Mouse (Mus musculus): Measurements from ENCODE around the gene Rasgrf2. TPM values are rescaled to one million over a fixed set of nuclear protein-coding genes. Genes with fewer than 3 reads are reported as not detected.

Rasgrf2 gene
- polyA plus RNA-seq, 1 experiment, result 5.0 TPM

- WGBS, result 92% methylated on average over 1 of the region's 1 CpGs
- DNase-seq (ENCODE audit: low read depth, low spot score), result no peak
Measured at GRCm38 (mm10) chr13:91974154-91974553, 157.3 kb downstream of the Rasgrf2 start.

- WGBS, result 91% methylated on average over 3 of the region's 3 CpGs
Measured at GRCm38 (mm10) chr13:91971246-91971645, 160.2 kb downstream of the Rasgrf2 start.

GRCm38 (mm10) chr13:91956474-91956873 lies 175.0 kb downstream of the Rasgrf2 start:
- no peak for DNase-seq (ENCODE audit: low read depth, low spot score)

More at GRCm38 (mm10) chr13:91971246-91971645, 160.2 kb downstream of the Rasgrf2 start:
- no peak for DNase-seq (ENCODE audit: low read depth, low spot score)

GRCm38 (mm10) chr13:91955646-91956045 lies 175.8 kb downstream of the Rasgrf2 start:
- no peak for DNase-seq (ENCODE audit: low read depth, low spot score)
- WGBS, result 71% methylated on average over 2 of the region's 2 CpGs

- 13% methylated on average over 1 of the region's 1 CpGs for WGBS
- no peak for DNase-seq (ENCODE audit: low read depth, low spot score)
Measured at GRCm38 (mm10) chr13:91955175-91955574, 176.3 kb downstream of the Rasgrf2 start.

- no peak for DNase-seq (ENCODE audit: low read depth, low spot score)
- 82% methylated on average over 9 of the region's 9 CpGs for WGBS
Measured at GRCm38 (mm10) chr13:91940113-91940512, 191.3 kb downstream of the Rasgrf2 start.

- DNase-seq (ENCODE audit: low read depth, low spot score), result no peak
- WGBS, result 66% methylated on average over 1 of the region's 1 CpGs
Measured at GRCm38 (mm10) chr13:91938826-91939225, 192.6 kb downstream of the Rasgrf2 start.

GRCm38 (mm10) chr13:91937232-91937631 lies 194.2 kb downstream of the Rasgrf2 start:
- no peak for DNase-seq (ENCODE audit: low read depth, low spot score)
- WGBS, result 69% methylated on average over 2 of the region's 2 CpGs

- DNase-seq (ENCODE audit: low read depth, low spot score), result no peak
- 93% methylated on average over 1 of the region's 1 CpGs for WGBS
Measured at GRCm38 (mm10) chr13:91932122-91932521, 199.3 kb downstream of the Rasgrf2 start.

- WGBS, result 47% methylated on average over 7 of the region's 7 CpGs
- DNase-seq (ENCODE audit: low read depth, low spot score), result no peak
Measured at GRCm38 (mm10) chr13:91929943-91930726, 201.3 kb downstream of the Rasgrf2 start.

- DNase-seq (ENCODE audit: low read depth, low spot score), result no peak
- WGBS, result 76% methylated on average over 4 of the region's 4 CpGs
Measured at GRCm38 (mm10) chr13:91928605-91929389, 202.7 kb downstream of the Rasgrf2 start.

GRCm38 (mm10) chr13:91921010-91921409 lies 210.4 kb downstream of the Rasgrf2 start:
- 54% methylated on average over 3 of the region's 3 CpGs for WGBS
- no peak for DNase-seq (ENCODE audit: low read depth, low spot score)

GRCm38 (mm10) chr13:91918764-91919163 lies 212.7 kb downstream of the Rasgrf2 start:
- WGBS, result 91% methylated on average over 5 of the region's 5 CpGs
- DNase-seq (ENCODE audit: low read depth, low spot score), result no peak

GRCm38 (mm10) chr13:91917835-91918234 lies 213.6 kb downstream of the Rasgrf2 start:
- DNase-seq (ENCODE audit: low read depth, low spot score), result no peak
- 90% methylated on average over 2 of the region's 2 CpGs for WGBS

GRCm38 (mm10) chr13:91916308-91916707 lies 215.1 kb downstream of the Rasgrf2 start:
- WGBS, result 86% methylated on average over 5 of the region's 5 CpGs
- DNase-seq (ENCODE audit: low read depth, low spot score), result no peak

- 76% methylated on average over 6 of the region's 6 CpGs for WGBS
- DNase-seq (ENCODE audit: low read depth, low spot score), result no peak
Measured at GRCm38 (mm10) chr13:91915582-91916239, 215.7 kb downstream of the Rasgrf2 start.

- 75% methylated on average over 4 of the region's 4 CpGs for WGBS
Measured at GRCm38 (mm10) chr13:91915192-91915581, 216.3 kb downstream of the Rasgrf2 start.

GRCm38 (mm10) chr13:91911652-91912051 lies 219.8 kb downstream of the Rasgrf2 start:
- DNase-seq (ENCODE audit: low read depth, low spot score), result no peak

More at GRCm38 (mm10) chr13:91915192-91915581, 216.3 kb downstream of the Rasgrf2 start:
- DNase-seq (ENCODE audit: low read depth, low spot score), result no peak

- DNase-seq (ENCODE audit: low read depth, low spot score), result no peak
Measured at GRCm38 (mm10) chr13:91911211-91911610, 220.2 kb downstream of the Rasgrf2 start.

GRCm38 (mm10) chr13:91908202-91908980 lies 223.1 kb downstream of the Rasgrf2 start:
- 38% methylated on average over 10 of the region's 10 CpGs for WGBS
- DNase-seq (ENCODE audit: low read depth, low spot score), result peak; percentile 54
